Mouse (Mus musculus): ENCODE measurements around the gene 3110001I22Rik.
"Not testable (repeated sequence)": the region's sequence is repeated elsewhere in the genome, so short reads cannot be mapped to it uniquely, and the experiment has no call there.

Gene 3110001I22Rik

GRCm38 (mm10) chr16:13671685-13672385 is at the start of gene 3110001I22Rik, which contains the start of gene Bfar:
Gene 3110001I22Rik, plus strand, starts transcription at chr16:13671929.
Gene Bfar, plus strand, starts transcription at chr16:13671858.
- DNase-seq = peak; percentile 97

DNA sequence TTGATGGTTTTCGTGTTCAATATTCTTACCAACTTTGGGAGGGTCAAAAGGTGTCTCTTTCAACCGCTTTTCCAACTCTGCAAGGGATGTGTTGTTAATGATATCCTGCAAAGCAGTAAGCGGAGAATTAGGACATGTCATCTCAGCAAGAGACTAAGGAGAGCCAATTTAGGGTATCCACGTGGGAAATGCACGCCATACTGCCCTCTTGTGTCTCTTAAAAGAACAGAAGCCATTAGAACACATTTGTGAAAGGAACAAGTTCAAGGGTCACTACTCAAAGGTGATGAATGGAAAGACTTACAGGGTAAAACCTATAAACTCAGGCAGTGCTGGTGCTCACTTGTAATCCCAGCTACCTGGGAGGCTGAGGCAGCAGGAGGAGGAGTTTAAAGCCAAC is 43.4 kb upstream of the 3110001I22Rik start:
- peak; percentile 37 for DNase-seq

DNA sequence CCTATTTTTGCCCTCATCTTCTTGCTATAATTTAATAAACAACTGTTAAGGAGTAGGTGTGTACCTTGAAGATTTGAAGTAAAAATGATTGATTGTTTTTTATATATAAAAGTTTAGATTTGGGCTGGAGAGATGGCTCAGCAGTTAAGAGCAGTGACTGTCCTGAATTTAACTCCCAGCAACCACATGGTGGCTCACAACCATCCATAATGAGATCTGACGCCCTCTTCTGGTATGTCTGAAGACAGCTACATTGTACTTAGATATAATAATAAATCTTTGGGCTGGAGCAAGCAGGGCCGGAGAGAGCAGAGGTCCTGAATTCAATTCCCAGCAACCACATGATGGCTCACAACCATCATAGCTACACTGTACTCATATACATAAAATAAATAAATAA is 33.5 kb upstream of the 3110001I22Rik start:
- DNase-seq = not testable (repeated sequence)

DNA sequence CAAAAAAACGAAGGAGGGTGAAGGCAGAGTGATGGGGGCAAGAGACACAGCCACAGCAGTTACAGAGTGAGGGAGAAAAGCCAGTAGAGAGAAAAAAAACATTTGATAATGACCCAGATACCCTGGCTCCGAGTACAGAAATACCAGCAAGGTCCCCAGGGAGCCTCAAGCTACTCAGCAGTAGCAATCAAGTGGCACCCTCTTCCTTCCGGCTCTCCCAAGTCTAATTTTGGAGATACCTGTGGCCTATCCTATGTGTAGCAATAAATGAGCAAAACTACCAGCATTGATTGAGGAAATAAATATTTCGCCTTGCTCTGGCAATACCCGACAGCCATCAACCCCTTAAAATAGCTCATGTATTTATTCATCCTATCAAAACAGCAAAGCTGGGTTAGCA is 32.2 kb upstream of the 3110001I22Rik start:
- no peak for DNase-seq

DNA sequence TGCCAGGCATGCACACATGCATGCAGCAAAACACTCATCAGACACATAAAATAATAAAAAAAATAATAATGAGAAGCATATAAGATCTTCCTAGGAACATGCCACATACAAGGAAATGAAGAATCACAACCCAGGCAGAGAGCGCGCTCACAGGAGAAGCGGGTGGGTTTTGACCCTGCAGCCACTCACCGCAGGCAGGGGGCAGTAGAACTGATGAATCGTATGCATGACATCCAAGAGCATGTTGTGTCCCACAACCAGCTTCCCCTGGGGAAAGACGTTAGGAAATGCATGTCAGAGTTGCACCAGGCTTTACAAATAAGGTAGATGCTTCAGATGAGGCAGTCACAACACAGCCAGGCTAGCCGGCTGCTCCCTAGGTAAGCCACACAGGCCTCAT is 31.7 kb upstream of the 3110001I22Rik start:
- DNase-seq = peak; percentile 24

DNA sequence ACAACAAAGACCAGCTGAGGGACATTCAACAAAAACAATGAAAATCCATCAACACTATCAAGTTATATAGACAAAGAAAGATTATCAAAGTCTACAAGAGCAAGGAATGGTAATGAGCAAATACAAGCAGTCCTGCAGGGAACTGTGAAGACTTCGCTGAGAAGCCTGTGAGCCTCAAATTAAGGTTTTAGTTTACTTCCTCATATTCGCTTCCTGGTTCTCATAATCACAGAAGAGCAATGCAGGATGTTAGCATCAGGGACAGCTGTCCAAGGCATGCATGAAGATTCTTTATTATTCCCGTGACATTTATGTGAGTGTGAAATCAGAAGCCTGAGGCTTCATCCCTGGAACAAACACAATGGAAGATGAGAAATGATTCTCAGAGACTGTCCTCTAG is 27.3 kb upstream of the 3110001I22Rik start:
- no peak for DNase-seq

- DNase-seq = no peak
Measured at GRCm38 (mm10) chr16:13645930-13646329, 25.8 kb upstream of the 3110001I22Rik start.

DNA sequence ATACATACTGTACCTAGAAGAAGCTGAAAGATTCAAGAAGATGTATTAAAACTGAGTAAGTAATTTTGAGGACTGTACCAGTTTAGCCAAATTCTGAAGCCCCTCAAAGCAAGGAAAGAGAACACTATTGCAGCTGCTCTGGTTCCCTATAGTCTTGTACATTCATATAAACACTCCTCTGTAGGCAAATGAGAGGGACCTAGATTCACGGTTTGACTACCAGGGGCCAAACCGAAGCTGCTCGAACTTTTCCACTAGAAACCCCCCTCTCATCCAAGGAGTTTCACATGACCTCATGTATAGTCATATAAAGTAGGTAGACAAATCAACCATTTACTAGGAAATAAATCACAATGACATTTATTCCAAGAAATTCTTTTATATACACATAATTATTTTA is 12.8 kb upstream of the 3110001I22Rik start:
- DNase-seq = no peak

GRCm38 (mm10) chr16:13660736-13661135 is 11.0 kb upstream of the 3110001I22Rik start:
- DNase-seq = no peak

DNA sequence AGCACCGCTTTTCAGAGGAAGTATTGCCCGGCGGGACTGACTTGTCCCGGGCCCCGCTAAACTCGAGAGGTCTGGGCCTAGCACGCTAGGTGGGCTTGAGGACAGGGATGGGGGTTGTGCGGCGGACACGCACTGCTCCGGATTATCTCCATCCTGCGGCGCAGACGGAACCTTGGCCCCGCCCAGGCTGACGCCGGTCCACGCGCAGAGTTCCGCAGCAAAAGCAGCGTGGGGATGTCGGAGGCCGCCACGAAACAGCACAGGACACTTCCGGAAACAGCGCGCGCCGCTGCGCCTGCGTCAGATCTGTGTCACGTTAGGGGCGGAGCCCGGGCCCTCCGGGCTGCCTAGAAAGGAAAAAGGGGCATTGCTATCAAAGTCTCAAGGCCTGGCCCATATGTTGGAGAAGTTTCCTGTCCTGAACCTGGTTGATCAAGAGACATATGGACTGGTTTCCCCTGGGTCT is 3.8 kb upstream of the 3110001I22Rik start, which contains the start of gene Parn:
Parn (minus strand) TSS at position 293 of the 466 bp plus-strand sequence.
- DNase-seq = peak; percentile 95

- peak; percentile 2 for DNase-seq
Measured at GRCm38 (mm10) chr16:13668402-13669108, 3.2 kb upstream of the 3110001I22Rik start.

- no peak for DNase-seq
Measured at GRCm38 (mm10) chr16:13669282-13669681, 2.4 kb upstream of the 3110001I22Rik start.

GRCm38 (mm10) chr16:13670896-13671295 is 833 bp upstream of the 3110001I22Rik start:
- peak; percentile 2 for DNase-seq

DNA sequence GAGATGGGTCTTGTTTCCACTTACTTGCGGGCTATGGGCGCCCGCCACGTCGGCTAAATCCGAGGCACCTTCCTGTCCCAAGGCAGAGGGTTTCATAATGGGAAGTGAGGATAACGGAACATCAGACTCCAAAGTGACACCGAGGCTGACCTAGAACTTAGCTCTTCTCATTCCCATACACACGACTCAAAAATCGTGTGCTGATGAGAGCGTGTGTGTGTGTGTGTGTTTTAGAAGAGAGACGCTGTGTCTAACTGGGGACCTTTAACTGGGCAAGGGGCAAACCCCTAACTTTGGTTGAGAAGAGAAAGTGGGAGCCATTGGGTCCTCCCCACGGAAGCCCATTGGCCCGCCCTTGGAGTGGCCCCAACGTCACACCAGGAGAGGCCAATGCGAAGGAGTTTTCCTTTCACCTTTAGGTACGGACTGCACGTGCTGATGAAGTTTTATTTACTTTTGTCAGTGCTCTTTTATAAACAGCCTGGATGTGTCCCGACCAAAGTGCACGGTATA is 713 bp downstream of the 3110001I22Rik start:
- DNase-seq = peak; percentile 73

- no peak for DNase-seq
Measured at GRCm38 (mm10) chr16:13673114-13673513, 1.4 kb downstream of the 3110001I22Rik start.

- no peak for DNase-seq
Measured at GRCm38 (mm10) chr16:13674511-13674910, 2.8 kb downstream of the 3110001I22Rik start.

DNA sequence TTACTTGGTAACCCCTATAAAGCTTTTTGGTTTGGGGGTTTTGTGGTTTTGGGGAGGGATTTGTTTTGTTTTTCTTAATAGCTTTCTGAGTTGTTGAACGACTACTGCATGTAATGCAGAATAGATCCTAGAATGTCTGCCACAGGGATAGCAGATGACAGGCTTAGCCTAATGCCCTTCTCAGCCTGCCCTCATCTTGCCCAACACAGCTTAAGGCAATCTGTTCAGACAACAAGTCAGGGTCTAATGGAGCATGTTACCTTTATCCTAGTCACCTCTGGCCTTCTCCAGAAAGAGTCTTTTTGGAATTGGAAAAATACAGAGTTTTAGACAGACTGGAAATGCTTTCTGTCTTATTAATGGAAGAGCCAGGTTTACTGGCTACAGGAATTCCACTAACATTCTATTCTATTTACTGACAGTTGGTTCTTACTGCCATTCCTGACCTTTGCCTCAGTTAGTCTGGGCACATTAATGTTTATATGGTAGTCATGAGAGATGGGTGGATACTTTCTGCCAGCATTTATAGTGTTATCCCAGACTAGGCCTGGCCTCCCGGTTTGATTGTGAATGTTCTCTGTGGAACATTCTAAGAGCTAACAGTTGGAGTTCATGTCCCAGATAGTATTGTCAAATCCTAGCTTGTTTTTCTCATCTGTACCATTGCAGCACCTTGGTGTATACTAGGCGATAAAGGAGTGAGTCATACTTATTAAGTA is 7.0 kb downstream of the 3110001I22Rik start:
- DNase-seq = no peak

GRCm38 (mm10) chr16:13698998-13699397 is 27.3 kb downstream of the 3110001I22Rik start:
- no peak for DNase-seq

DNA sequence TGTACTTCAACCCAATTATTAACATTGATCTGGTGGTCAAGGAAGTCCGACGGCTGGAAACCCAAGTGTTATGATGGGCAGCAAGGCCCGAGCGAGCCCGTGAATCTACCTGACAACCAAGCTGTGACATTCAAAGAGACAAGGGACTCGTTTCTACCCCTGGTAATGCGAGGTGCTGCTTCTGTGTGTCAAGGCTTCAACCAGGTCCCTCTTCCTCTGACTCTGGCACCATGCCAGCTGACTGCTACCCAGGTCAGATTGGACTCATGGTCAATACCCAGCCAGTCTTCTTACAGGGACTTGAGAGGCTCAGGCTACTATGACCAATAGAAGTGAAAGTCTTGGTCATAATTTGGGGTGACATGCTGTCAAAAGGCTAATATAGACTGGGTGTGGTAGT is 30.5 kb downstream of the 3110001I22Rik start:
- DNase-seq = no peak

DNA sequence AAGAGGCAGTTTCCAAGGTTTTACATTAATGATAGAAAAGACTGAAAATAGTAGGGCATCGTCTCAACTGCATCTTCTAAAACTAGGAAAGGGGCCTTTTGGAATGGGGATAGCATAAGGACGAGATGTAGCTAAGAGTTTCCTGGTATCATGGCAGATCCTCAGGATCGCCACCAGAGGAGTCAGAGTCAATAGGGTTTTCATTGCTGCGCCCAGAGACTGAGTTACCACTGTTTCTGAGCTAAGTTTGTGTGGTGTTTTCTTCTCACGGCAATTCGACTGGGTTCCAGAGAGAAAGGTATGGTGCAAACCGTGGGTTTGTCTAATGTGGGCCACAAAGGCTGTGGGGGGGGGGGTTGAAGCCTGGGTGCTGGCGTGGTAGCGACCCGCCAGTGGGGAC is 32.9 kb downstream of the 3110001I22Rik start:
- no peak for DNase-seq

DNA sequence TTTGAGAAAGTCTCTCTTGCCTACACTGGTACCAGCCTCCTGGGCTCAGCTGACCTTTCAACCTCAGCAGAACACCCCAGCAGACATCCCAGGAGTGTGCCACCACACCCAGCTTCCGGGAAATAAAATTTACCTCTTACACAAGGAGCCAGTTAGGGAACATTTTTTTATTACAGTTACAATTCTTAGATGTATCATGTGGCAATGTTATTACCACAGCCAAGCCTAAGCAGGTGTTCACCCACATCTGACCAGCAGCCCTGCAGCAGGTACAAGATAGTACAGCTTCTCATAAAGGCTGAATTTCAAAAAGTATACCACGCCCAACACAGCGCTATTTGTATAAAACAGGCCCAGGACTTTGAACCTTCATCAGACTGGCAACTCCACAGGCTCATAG is 43.2 kb downstream of the 3110001I22Rik start:
- no peak for DNase-seq

GRCm38 (mm10) chr16:13716821-13717553 is 45.3 kb downstream of the 3110001I22Rik start:
- DNase-seq = no peak
